Mouse (Mus musculus) CH12.LX (cell line): ENCODE data around the gene Trim31. TPM values are rescaled to one million over a fixed set of nuclear protein-coding genes. Genes with fewer than 3 reads are reported as not detected.

ENCODE experiments used
- DNase-seq: peaks from one replicate; pipeline ENCODE4 v3.0.0-alpha.2; 2013; ENCODE audit errors: extremely low read depth
- H3K27ac ChIP-seq: 2 replicates; pipeline ENCODE4 v1.5.1; 2012; ENCODE audit warnings: low read depth, mild to moderate bottlenecking, control low read depth, moderate library complexity; ENCODE audit not compliant: insufficient read depth
- H3K27me3 ChIP-seq: replicated peaks from 2 replicates; pipeline ENCODE3; 2012; ENCODE audit warnings: inconsistent platforms
- H3K36me3 ChIP-seq, 2 experiments: replicated peaks in 1 of 2; 2 replicates each; pipeline versions ENCODE3 to v1.6.1; 2012; ENCODE audit warnings: inconsistent platforms in 1 of 2, low read length in 1 of 2, mild to moderate bottlenecking in 1 of 2, mixed read lengths in 1 of 2, moderate library complexity in 1 of 2; ENCODE audit not compliant: control insufficient read depth in 1 of 2, insufficient read depth in 1 of 2
- H3K4me1 ChIP-seq, 2 experiments: 2 replicates each; pipeline ENCODE4 v1.6.1; 2012; ENCODE audit warnings: inconsistent platforms in 1 of 2, moderate library complexity in 1 of 2; ENCODE audit not compliant: insufficient read depth in 2 of 2, control insufficient read depth in 1 of 2
- H3K4me2 ChIP-seq: 2 replicates; pipeline ENCODE4 v1.6.1; 2012; ENCODE audit warnings: low read depth, mild to moderate bottlenecking, control low read depth; ENCODE audit not compliant: poor library complexity, insufficient read depth, severe bottlenecking
- H3K4me3 ChIP-seq, 3 experiments: fragments of 150-350 bp in 1 of 3; sonication (generic) in 1 of 3; replicated peaks in 1 of 3; 2 replicates each; pipeline versions ENCODE3 to v1.5.1; 2011 to 2012; ENCODE audit warnings: low read depth in 2 of 3, low read length in 2 of 3, mild to moderate bottlenecking in 2 of 3, moderate library complexity in 2 of 3, control low read depth in 1 of 3, improper control_type of control experiment in 1 of 3, inconsistent platforms in 1 of 3, mixed read lengths in 1 of 3; ENCODE audit not compliant: poor library complexity in 1 of 3
- H3K79me2 ChIP-seq: replicated peaks from 2 replicates; pipeline ENCODE4 v1.6.1; 2012; ENCODE audit warnings: mild to moderate bottlenecking, moderate library complexity; ENCODE audit not compliant: control insufficient read depth, poor library complexity, insufficient read depth, severe bottlenecking; ENCODE audit errors: extremely low read depth
- H3K9ac ChIP-seq: 2 replicates; pipeline ENCODE4 v1.6.1; 2012; ENCODE audit warnings: low read depth, mild to moderate bottlenecking, control low read depth, moderate library complexity; ENCODE audit not compliant: insufficient read depth
- H3K9me3 ChIP-seq: replicated peaks from 2 replicates; pipeline ENCODE3; 2012; ENCODE audit warnings: low read length, inconsistent platforms, mixed read lengths
- BHLHE40 ChIP-seq: IDR thresholded peaks from 2 replicates; pipeline ENCODE4 v1.6.1; 2011; ENCODE audit warnings: mild to moderate bottlenecking, low read depth, low read length, improper control_type of control experiment
- CHD1 ChIP-seq: IDR thresholded peaks from 2 replicates; pipeline ENCODE4 v1.6.1; 2012; ENCODE audit warnings: low read depth, low read length, improper control_type of control experiment, inconsistent platforms
- CHD2 ChIP-seq: IDR thresholded peaks from 2 replicates; pipeline ENCODE4 v1.6.1; 2011; ENCODE audit warnings: low read length, improper control_type of control experiment
- CTCF ChIP-seq, 2 experiments: IDR thresholded peaks in 1 of 2; conservative IDR thresholded peaks in 1 of 2; 2 replicates each; pipeline ENCODE4 v1.5.1; 2011 to 2012; ENCODE audit warnings: low read depth in 2 of 2, low read length in 2 of 2, improper control_type of control experiment in 1 of 2, inconsistent platforms in 1 of 2, mild to moderate bottlenecking in 1 of 2, moderate library complexity in 1 of 2
- E2F4 ChIP-seq: IDR thresholded peaks from 2 replicates; pipeline ENCODE4 v1.6.1; 2011; ENCODE audit warnings: low read depth, low read length, improper control_type of control experiment; ENCODE audit not compliant: insufficient replicate concordance
- ELF1 ChIP-seq: IDR thresholded peaks from 2 replicates; pipeline ENCODE4 v1.6.1; 2014; ENCODE audit warnings: low read depth, mild to moderate bottlenecking, inconsistent platforms, low read length, improper control_type of control experiment
- EP300 ChIP-seq: IDR thresholded peaks from 2 replicates; pipeline ENCODE4 v1.6.1; 2011; ENCODE audit warnings: low read length, improper control_type of control experiment
- ETS1 ChIP-seq: conservative IDR thresholded peaks from 2 replicates; pipeline ENCODE4 v1.6.1; 2012; ENCODE audit warnings: low read depth, mild to moderate bottlenecking, inconsistent platforms, low read length, improper control_type of control experiment, moderate library complexity
- GABPA ChIP-seq: IDR thresholded peaks from 2 replicates; pipeline ENCODE4 v1.6.1; 2012; ENCODE audit warnings: low read depth, low read length, improper control_type of control experiment, inconsistent platforms; ENCODE audit not compliant: insufficient replicate concordance
- JUN ChIP-seq: IDR thresholded peaks from 2 replicates; pipeline ENCODE4 v1.6.1; 2011; ENCODE audit warnings: low read depth, mild to moderate bottlenecking, low read length, improper control_type of control experiment, moderate library complexity; ENCODE audit not compliant: insufficient read depth
- JUND ChIP-seq: conservative IDR thresholded peaks from 2 replicates; pipeline ENCODE4 v1.6.1; 2011; ENCODE audit warnings: low read depth, low read length, improper control_type of control experiment
- MAFK ChIP-seq: IDR thresholded peaks from 2 replicates; pipeline ENCODE4 v1.6.1; 2011; ENCODE audit warnings: low read length, improper control_type of control experiment; ENCODE audit not compliant: insufficient replicate concordance
- MAX ChIP-seq: IDR thresholded peaks from 2 replicates; pipeline ENCODE4 v1.6.1; 2011; ENCODE audit warnings: low read length, improper control_type of control experiment
- MAZ ChIP-seq: IDR thresholded peaks from 2 replicates; pipeline ENCODE4 v1.6.1; 2012; ENCODE audit warnings: low read depth, mild to moderate bottlenecking, inconsistent platforms, low read length, improper control_type of control experiment, moderate library complexity
- MEF2A ChIP-seq: IDR thresholded peaks from 2 replicates; pipeline ENCODE4 v1.6.1; 2014; ENCODE audit warnings: low read depth, mild to moderate bottlenecking, inconsistent platforms, low read length, improper control_type of control experiment, borderline replicate concordance
- MXI1 ChIP-seq: IDR thresholded peaks from 2 replicates; pipeline ENCODE4 v1.6.1; 2011; ENCODE audit warnings: mild to moderate bottlenecking, low read depth, low read length, improper control_type of control experiment
- MYC ChIP-seq: IDR thresholded peaks from 2 replicates; pipeline ENCODE4 v1.6.1; 2011; ENCODE audit warnings: low read depth, mild to moderate bottlenecking, improper control_type of control experiment, low read length
- NRF1 ChIP-seq: IDR thresholded peaks from 2 replicates; pipeline ENCODE4 v1.6.1; 2014; ENCODE audit warnings: low read depth, mild to moderate bottlenecking, inconsistent platforms, low read length, improper control_type of control experiment, moderate library complexity
- PAX5 ChIP-seq: IDR thresholded peaks from 2 replicates; pipeline ENCODE4 v1.6.1; 2012; ENCODE audit warnings: low read length, inconsistent platforms, mixed read lengths
- POLR2A ChIP-seq: IDR thresholded peaks from 2 replicates; pipeline ENCODE4 v1.6.1; 2011; ENCODE audit warnings: low read depth, mild to moderate bottlenecking, improper control_type of control experiment, low read length
- POLR2AphosphoS2 ChIP-seq: IDR thresholded peaks from 2 replicates; pipeline ENCODE4 v1.6.1; 2011; ENCODE audit warnings: low read depth, low read length, improper control_type of control experiment
- RAD21 ChIP-seq: IDR thresholded peaks from 2 replicates; pipeline ENCODE4 v1.6.1; 2011; ENCODE audit warnings: low read depth, mild to moderate bottlenecking, low read length, improper control_type of control experiment, moderate library complexity
- RCOR1 ChIP-seq: conservative IDR thresholded peaks from 2 replicates; pipeline ENCODE4 v1.6.1; 2012; ENCODE audit warnings: low read depth, mild to moderate bottlenecking, inconsistent platforms, low read length, improper control_type of control experiment
- SIN3A ChIP-seq: IDR thresholded peaks from 2 replicates; pipeline ENCODE4 v1.6.1; 2012; ENCODE audit warnings: low read length, improper control_type of control experiment, inconsistent platforms
- SMC3 ChIP-seq: IDR thresholded peaks from 2 replicates; pipeline ENCODE4 v1.6.1; 2011; ENCODE audit warnings: low read depth, low read length, improper control_type of control experiment
- UBTF ChIP-seq: IDR thresholded peaks from 2 replicates; pipeline ENCODE4 v1.6.1; 2012; ENCODE audit warnings: low read depth, mild to moderate bottlenecking, inconsistent platforms, low read length, improper control_type of control experiment, moderate library complexity
- USF2 ChIP-seq: conservative IDR thresholded peaks from 2 replicates; pipeline ENCODE4 v1.6.1; 2011; ENCODE audit warnings: low read depth, low read length, improper control_type of control experiment
- ZKSCAN1 ChIP-seq: IDR thresholded peaks from 2 replicates; pipeline ENCODE4 v1.6.1; 2012; ENCODE audit warnings: low read depth, inconsistent platforms, low read length, improper control_type of control experiment, borderline replicate concordance
- ZMIZ1 ChIP-seq: IDR thresholded peaks from 2 replicates; pipeline ENCODE4 v1.6.1; 2012; ENCODE audit warnings: low read depth, mild to moderate bottlenecking, inconsistent platforms, low read length, improper control_type of control experiment
- ZNF384 ChIP-seq: IDR thresholded peaks from 2 replicates; pipeline ENCODE4 v1.6.1; 2012; ENCODE audit warnings: low read depth, low read length, improper control_type of control experiment, inconsistent platforms
- dilution Hi-C: fragments of 300-500 bp; cut with MboI; formaldehyde crosslinking; loops from 2 replicates; pipeline ENCODE4 v1.14.3; 2020; ENCODE audit warnings: low sequenced_read_pairs; ENCODE audit not compliant: extremely low pct_unique_long_range_greater_than_20kb, extremely low pct_ligation_motif_present
- in situ Hi-C: fragments of 300-500 bp; cut with MboI; formaldehyde crosslinking; loops from 3 replicates; pipeline ENCODE4 v1.14.3; 2019; ENCODE audit warnings: low sequenced_read_pairs, low pct_ligation_motif_present, low pct_unique_long_range_greater_than_20kb, mixed read lengths
- polyA plus RNA-seq: library from polyadenylated mRNA; unstranded; fragments of >175 nt; gene quantifications from 2 replicates; pipeline ENCODE4 v1.2.1, GENCODE M21; 2012; ENCODE audit warnings: low read depth; ENCODE audit not compliant: insufficient read length
- total RNA-seq, 2 experiments: library from RNA; depleted of rRNA; stranded (reverse); fragments of 300-350 nt in 1 of 2; fragments of >200 nt in 1 of 2; gene quantifications; 2 replicates each; pipeline ENCODE4 v1.2.3; 2012 to 2014

The Trim31 gene
- total and polyA plus RNA-seq, 3 experiments, result not detected

DNA sequence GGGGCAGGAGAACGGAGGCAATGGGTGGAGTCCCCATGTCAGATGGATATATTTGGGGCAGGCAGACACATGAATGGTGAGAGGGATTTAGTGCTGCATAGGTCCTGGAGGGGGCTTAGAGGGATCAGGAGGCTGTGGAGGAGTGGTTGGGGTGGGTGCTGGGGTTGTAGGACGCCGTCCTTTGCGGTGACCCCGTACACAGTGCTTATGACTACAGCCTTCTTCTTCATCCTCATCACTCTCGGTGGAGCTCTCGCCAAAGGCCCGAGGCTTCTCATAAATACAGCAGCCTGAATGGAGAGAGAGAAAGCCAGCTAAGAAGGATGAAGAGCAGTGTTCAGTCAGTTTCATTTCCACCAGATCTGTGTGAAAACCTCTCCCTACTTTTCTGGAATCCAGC, 51.3 kb downstream of the Trim31 start:
- H3K79me2 ChIP-seq, result peaks cover 20% of the 10 kb centered on the region
- H3K27me3 ChIP-seq, result no peaks in the 10 kb centered on the region
- H3K4me2 ChIP-seq, result no peak overlapping the region
- H3K4me3 ChIP-seq, result no peak overlapping the region
- peaks cover 16 to 48% of the 10 kb centered on the region in 2 experiments for H3K36me3 ChIP-seq
- in situ Hi-C loops (no loop called here), dilution Hi-C loops (no loop called here)
- TF ChIP-seq E2F4, result no peak
- H3K4me1 ChIP-seq, result peaks cover 0 to 8% of the 10 kb centered on the region in 2 experiments; a peak in 2 of 4 replicates
- no peak overlapping the region for H3K9ac ChIP-seq
- H3K9me3 ChIP-seq, result no peaks in the 10 kb centered on the region
- H3K27ac ChIP-seq, result no peak overlapping the region
- DNase-seq, result no peak

DNA sequence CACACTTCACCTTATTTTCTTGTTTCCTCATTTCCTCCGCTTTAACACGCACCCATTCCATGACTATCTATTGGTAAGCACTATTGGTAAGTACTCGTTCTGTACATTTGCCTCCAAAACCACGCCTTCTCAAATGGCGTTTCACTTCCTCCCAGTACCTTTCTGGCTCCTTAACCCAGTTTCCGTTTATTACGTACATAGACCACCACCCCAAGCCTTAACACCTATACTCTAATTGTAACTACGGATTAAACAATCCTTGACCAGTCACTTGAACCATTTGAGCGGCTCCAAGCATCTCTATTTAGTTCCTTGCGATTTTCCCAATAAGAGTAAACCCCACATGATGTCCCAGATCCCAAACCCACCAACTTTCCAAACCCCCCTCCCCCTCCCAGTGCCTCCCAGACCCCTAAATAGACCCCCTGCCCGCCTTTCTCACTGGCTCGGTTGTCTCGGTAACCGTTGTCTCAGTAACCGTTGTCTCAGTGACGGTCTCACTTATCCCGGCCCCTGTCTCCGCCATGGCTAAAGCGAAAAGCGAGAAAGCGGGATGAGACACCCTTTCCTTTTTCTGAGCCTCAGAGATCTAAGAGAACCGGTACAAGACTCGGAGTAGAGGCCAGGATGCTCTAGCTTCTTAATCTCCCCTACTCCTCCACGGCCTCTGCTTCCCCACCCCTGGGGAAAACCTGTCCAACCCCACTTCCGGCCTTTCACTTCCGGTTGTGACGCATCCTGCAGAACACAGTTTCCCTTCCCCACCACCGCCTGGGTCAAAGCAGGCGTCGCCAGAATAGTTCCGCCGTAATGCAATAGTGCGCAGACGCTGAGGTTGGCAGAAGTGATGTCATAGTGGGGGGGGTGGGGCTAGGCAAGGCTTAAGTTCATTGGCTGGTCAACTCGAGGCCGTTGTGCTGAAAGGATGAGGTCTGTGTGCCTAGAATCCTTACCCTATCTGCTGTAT, 53.3 kb downstream of the Trim31 start, which contains the start of gene Ppp1r11:
TSS of gene Ppp1r11 (minus strand) at position 761 of the 967 bp plus-strand sequence.
- DNase-seq, result peak; percentile 99
- H3K4me1 ChIP-seq, result peaks cover 0 to 8% of the 10 kb centered on the region in 2 experiments; a peak in 2 of 4 replicates
- peak within 1 kb of the TSS; percentile 84 for H3K27ac ChIP-seq
- dilution Hi-C loops, result no loop called here
- peak within 1 kb of the TSS; percentile 71 for H3K4me2 ChIP-seq
- peak within 1 kb of the TSS; percentile 72 to 98 (median 91) for H3K4me3 ChIP-seq
- no peaks in the 10 kb centered on the region for H3K9me3 ChIP-seq
- in situ Hi-C loops, result no loop called here
- no peaks in the 10 kb centered on the region for H3K27me3 ChIP-seq
- peaks cover 20% of the 10 kb centered on the region for H3K79me2 ChIP-seq
- H3K36me3 ChIP-seq, result peaks cover 20 to 65% of the 10 kb centered on the region in 2 experiments
- peak within 1 kb of the TSS; percentile 100 for H3K9ac ChIP-seq
- TF ChIP-seq BHLHE40 (no peak; the same call in 1 of the 2 replicates), NRF1 (peak; percentile 88), ELF1 (peak; percentile 95), POLR2AphosphoS2 (peak; percentile 90), GABPA (peak; percentile 54; the same call in 1 of the 2 replicates), RCOR1 (no peak), JUND (no peak; the same call in 1 of the 2 replicates), PAX5 (no peak), MEF2A (peak; percentile 83), CTCF (conservative IDR thresholded peaks at IDR 0.05 in 1 of 2, IDR thresholded peaks at IDR 0.05 in 1 of 2; ENCODE audit: low read depth in 2 of 2, low read length in 2 of 2) (no peak), MAZ (peak; percentile 80), JUN (no peak), MAFK (no peak), ZNF384 (no peak), RAD21 (no peak), MXI1 (peak; percentile 53; the same call in 1 of the 2 replicates), MYC (0 out of 2 replicates have a peak, but pooled peaks have one; percentile 20), USF2 (no peak), E2F4 (no peak), MAX (peak; percentile 47), EP300 (peak; percentile 42; the same call in 1 of the 2 replicates), UBTF (no peak), SMC3 (no peak), POLR2A (peak; percentile 83), ZMIZ1 (peak; percentile 55), ETS1 (peak; percentile 71), CHD1 (peak; percentile 87; the same call in 1 of the 2 replicates), SIN3A (peak; percentile 90), ZKSCAN1 (no peak), CHD2 (peak; percentile 77)
